Mouse (Mus musculus) hindbrain, embryonic 15.5 days (tissue): ENCODE results near the gene Uts2b. TPM values are rescaled to one million over a fixed set of nuclear protein-coding genes. Genes with fewer than 3 reads are reported as not detected.
"Not testable (repeated sequence)": the region's sequence is repeated elsewhere in the genome, so short reads cannot be mapped to it uniquely, and the experiment has no call there.

ENCODE experiments used
- ATAC-seq: fragments of 200-750 bp; cut with Nextera tagmentation; 2 replicates; pipeline ENCODE4 v1.8.0; 2017; ENCODE audit warnings: low read depth, moderate number of reproducible peaks, moderate TSS enrichment; ENCODE audit not compliant: low FRiP score
- H3K27ac ChIP-seq: fragments of 300-500 bp; sonication (generic); replicated peaks from 2 replicates; pipeline ENCODE4 v1.5.1; 2015; ENCODE audit warnings: mild to moderate bottlenecking, inconsistent platforms
- H3K27me3 ChIP-seq: fragments of 300-500 bp; sonication (generic); 2 replicates; pipeline ENCODE4 v1.6.1; 2015; ENCODE audit warnings: control low read depth, inconsistent platforms
- H3K36me3 ChIP-seq: fragments of 300-500 bp; sonication (generic); 2 replicates; pipeline ENCODE4 v1.6.1; 2015; ENCODE audit warnings: control low read depth, inconsistent platforms
- H3K4me1 ChIP-seq: fragments of 300-500 bp; sonication (generic); replicated peaks from 2 replicates; pipeline ENCODE4 v1.6.1; 2015; ENCODE audit warnings: control low read depth, inconsistent platforms
- H3K4me2 ChIP-seq: fragments of 300-500 bp; sonication (generic); 2 replicates; pipeline ENCODE4 v1.6.1; 2015; ENCODE audit warnings: moderate library complexity, mild to moderate bottlenecking, inconsistent platforms
- H3K4me3 ChIP-seq: fragments of 300-500 bp; sonication (generic); 2 replicates; pipeline ENCODE4 v1.5.1; 2015; ENCODE audit warnings: mild to moderate bottlenecking, inconsistent platforms
- H3K9ac ChIP-seq: fragments of 300-500 bp; sonication (generic); 2 replicates; pipeline ENCODE4 v1.6.1; 2015; ENCODE audit warnings: inconsistent platforms
- H3K9me3 ChIP-seq: fragments of 300-500 bp; sonication (generic); 2 replicates; pipeline ENCODE4 v1.6.1; 2016; ENCODE audit warnings: control low read depth, inconsistent platforms
- WGBS: fragments of 180-500 bp; shearing (Covaris S2); methylation state at CpG from one replicate; pipeline ENCODE4 v1.1.7; 2015; 5-methylcytosine and 5-hydroxymethylcytosine counted together
- polyA plus RNA-seq: library from polyadenylated mRNA; unstranded; fragments of >200 nt; fragmentation: Nextera tagmentation; extraction: Ambion mirVana; gene quantifications from 2 replicates; pipeline ENCODE4 v1.2.1, GENCODE M21; 2015

Uts2b gene
- polyA plus RNA-seq, 1 experiment from 2014 or later = 5.8 TPM

DNA sequence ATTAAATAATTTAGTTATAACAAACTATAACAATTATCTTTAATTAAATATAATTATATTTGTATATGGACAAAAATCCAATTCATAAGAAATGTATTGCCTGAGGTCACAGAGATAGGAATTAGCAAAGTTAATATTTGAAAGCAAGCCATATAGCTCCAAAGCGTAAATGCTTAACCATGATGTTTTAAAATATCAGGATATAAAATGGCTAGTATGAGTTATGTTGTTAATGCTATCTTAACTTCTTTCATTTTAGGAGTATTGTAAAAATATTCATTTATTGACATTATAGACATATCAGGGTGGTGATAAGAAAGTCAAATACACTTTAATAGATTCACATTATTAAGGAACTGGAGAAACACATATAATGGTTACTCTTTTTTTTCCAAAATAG, 10.0 kb downstream of the Uts2b start:
- Histone ChIP-seq H3K4me1 (no peaks in the 10 kb centered on the region), H3K4me3 (no peak overlapping the region), H3K9ac (no peak overlapping the region), H3K9me3 (no peaks in the 10 kb centered on the region), H3K27me3 (no peaks in the 10 kb centered on the region), H3K27ac (no peak overlapping the region), H3K4me2 (no peak overlapping the region), H3K36me3 (no peaks in the 10 kb centered on the region)
- 94% methylated on average over 1 of the region's 1 CpGs for WGBS
- no peak for ATAC-seq

DNA sequence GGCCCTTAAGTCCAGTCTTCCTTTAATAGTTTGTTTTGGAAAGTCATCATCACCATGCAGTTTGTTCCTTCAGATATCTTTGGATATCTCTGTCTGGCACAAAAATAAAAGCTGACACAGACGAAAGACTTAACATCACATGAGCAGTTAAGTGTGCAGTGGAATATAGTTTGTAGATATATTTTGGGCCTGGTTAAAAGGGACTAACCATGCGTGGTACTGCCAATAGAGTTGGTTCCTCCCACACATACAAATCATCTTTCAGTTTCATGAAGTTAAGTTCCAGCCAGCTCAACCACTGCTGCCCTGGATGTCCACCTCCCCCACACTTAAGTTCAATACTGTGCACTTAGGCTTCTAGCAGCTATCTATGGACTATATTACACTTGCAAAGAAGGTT, 15.6 kb downstream of the Uts2b start:
- no peaks in the 10 kb centered on the region for H3K9me3 ChIP-seq
- ATAC-seq = no peak
- no peaks in the 10 kb centered on the region for H3K4me1 ChIP-seq
- H3K27ac ChIP-seq = no peak overlapping the region
- WGBS = 87% methylated on average over 2 of the region's 2 CpGs
- H3K27me3 ChIP-seq = no peaks in the 10 kb centered on the region
- H3K4me3 ChIP-seq = no peak overlapping the region
- H3K4me2 ChIP-seq = no peak overlapping the region
- no peaks in the 10 kb centered on the region for H3K36me3 ChIP-seq
- no peak overlapping the region for H3K9ac ChIP-seq

DNA sequence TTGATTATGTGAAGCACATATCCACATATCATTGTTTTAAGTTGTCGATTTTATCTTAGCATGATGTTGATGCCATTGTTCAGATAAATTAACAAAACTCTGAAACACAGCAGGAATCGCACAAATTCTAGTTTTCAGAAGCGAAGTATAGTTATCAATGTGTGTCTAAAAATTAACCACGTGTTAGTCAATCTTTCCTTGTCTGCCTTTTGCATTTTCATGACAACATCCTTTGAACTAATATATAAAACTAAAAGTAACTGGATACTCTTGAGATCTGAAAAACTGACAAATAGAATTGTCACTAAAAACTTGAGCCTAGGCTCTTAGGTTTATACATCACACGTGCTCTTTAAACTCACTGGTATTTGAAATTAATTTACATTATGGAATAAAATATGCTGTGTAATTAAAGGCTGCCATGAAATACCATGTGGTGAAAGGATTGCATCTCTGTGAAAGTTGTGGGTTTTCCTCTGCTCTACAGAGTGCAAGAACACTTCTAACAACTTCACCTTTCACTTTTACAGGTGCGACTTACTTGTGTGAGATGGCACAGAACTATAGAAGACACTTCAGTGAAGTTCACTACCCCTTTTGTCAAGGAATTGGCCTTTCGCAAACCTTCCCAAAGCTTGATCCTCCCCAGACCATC, 20.0 kb downstream of the Uts2b start:
- Histone ChIP-seq H3K36me3 (no peaks in the 10 kb centered on the region), H3K4me3 (no peak overlapping the region), H3K9ac (no peak overlapping the region), H3K4me2 (no peak overlapping the region), H3K27me3 (no peaks in the 10 kb centered on the region), H3K4me1 (no peaks in the 10 kb centered on the region), H3K9me3 (no peaks in the 10 kb centered on the region), H3K27ac (no peak overlapping the region)
- WGBS = 90% methylated on average over 7 of the region's 7 CpGs
- ATAC-seq = no peak

DNA sequence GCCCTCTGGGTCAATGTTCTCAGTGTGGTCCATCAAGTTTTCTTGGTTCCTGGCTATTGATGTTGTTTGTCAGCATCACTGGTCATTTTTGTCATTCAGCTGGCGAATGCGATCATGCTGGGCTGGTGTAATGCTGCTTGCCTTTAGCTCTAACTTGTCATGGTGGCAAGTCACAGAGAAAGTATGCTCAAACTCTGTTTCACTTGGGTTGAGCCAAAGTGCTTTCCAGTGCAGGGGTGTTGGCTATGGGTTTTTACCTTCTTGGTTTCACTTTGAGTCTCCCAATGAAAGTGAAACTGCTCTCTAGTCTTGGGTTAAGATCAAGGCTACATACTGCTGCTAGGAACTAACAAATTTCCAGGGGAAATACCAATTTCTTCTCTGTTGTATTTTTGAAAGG, 20.8 kb downstream of the Uts2b start:
- H3K9ac ChIP-seq = no peak overlapping the region
- no peak overlapping the region for H3K4me2 ChIP-seq
- no peaks in the 10 kb centered on the region for H3K27me3 ChIP-seq
- 90% methylated on average over 2 of the region's 2 CpGs for WGBS
- H3K27ac ChIP-seq = no peak overlapping the region
- no peaks in the 10 kb centered on the region for H3K4me1 ChIP-seq
- H3K36me3 ChIP-seq = no peaks in the 10 kb centered on the region
- no peak overlapping the region for H3K4me3 ChIP-seq
- no peaks in the 10 kb centered on the region for H3K9me3 ChIP-seq
- no peak for ATAC-seq

DNA sequence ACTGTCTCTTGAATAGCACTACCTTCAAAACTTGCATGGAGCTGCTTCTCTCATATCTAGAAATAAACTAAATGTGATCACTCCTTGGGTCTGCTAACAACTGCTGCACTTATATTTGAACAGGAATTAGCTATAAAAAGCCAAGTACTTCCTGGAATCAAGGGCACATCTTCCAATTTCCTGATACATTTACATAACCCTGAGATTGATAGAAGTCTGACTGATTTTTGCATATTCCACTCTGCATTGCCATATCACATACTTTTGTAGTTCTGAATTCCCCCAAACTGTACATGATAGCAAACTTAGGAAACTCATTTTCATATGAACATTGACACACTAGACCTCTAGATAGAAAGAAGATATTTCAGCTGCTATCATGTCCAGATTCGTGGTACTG, 21.7 kb downstream of the Uts2b start:
- Histone ChIP-seq H3K27me3 (no peaks in the 10 kb centered on the region), H3K9me3 (no peaks in the 10 kb centered on the region), H3K27ac (no peak overlapping the region), H3K4me2 (no peak overlapping the region), H3K9ac (no peak overlapping the region), H3K4me1 (no peaks in the 10 kb centered on the region), H3K36me3 (no peaks in the 10 kb centered on the region), H3K4me3 (no peak overlapping the region)
- 80% methylated on average over 1 of the region's 1 CpGs for WGBS
- ATAC-seq = no peak

DNA sequence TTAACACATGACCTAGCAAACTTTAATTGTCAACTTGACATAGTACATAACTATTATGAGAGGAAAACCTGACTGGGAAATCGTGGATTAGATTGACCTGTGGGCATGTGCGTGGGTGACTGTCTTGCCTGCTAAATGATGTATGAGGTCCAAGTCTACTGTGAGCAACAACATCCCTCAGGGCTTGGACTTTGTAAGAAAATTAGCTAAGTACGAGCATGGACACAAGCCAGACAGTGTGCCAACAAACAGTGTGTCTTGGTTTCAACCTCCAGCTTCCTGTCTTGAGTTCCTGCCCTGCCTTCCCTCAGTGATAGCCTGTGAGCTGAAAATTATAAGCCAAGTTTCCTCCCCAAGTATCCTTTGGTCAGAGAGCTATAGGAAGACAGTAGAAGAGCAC, 22.5 kb downstream of the Uts2b start:
- H3K27me3 ChIP-seq = no peaks in the 10 kb centered on the region
- H3K4me2 ChIP-seq = no peak overlapping the region
- no peak overlapping the region for H3K9ac ChIP-seq
- 83% methylated on average over 3 of the region's 3 CpGs for WGBS
- no peak overlapping the region for H3K4me3 ChIP-seq
- ATAC-seq = no peak
- no peak overlapping the region for H3K27ac ChIP-seq
- H3K36me3 ChIP-seq = no peaks in the 10 kb centered on the region
- H3K9me3 ChIP-seq = no peaks in the 10 kb centered on the region
- no peaks in the 10 kb centered on the region for H3K4me1 ChIP-seq

DNA sequence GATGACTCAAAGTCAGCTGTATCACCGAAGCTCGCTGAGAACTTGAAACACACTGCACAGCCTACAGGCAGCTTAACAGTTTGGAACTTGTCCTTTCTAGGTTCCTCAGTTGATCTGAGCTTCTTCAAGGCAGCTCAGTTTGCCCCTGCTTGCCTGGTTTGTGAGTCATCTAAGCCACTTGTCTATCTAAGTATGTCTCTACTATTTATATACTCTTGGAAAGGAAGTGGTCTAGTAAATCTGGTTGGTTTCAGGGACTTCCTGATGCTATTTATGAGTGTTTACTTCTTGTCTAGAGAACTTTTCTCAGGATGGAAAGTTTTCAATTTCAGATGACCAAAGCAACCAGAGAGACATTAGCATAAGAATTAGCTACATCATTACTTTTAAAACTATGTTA, 43.6 kb downstream of the Uts2b start:
- no peaks in the 10 kb centered on the region for H3K4me1 ChIP-seq
- H3K9ac ChIP-seq = no peak overlapping the region
- no peak overlapping the region for H3K27ac ChIP-seq
- no peak overlapping the region for H3K4me2 ChIP-seq
- no peaks in the 10 kb centered on the region for H3K27me3 ChIP-seq
- H3K4me3 ChIP-seq = no peak overlapping the region
- WGBS = 97% methylated on average over 2 of the region's 2 CpGs
- H3K36me3 ChIP-seq = no peaks in the 10 kb centered on the region
- H3K9me3 ChIP-seq = no peaks in the 10 kb centered on the region
- ATAC-seq = no peak

DNA sequence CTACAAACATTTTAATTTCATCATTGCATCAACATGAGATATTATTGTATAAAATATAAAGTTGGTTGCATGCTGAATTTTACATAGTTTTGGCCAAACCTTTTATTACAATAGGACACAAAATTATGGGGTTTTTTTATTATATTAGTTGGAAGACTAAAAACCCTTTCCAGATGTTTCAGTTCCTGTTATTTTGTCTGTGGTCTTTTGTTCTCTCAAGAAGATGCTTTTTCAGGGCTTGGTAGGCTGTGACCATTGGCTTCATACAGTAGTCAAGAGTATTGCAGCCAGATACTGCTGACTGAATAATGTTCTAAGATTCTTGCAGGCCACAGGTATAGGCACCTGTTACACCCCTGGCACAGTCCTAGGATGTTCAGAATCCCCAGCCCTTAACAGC, 48.0 kb downstream of the Uts2b start:
- Histone ChIP-seq H3K4me1 (no peaks in the 10 kb centered on the region), H3K9ac (no peak overlapping the region), H3K4me3 (no peak overlapping the region), H3K36me3 (no peaks in the 10 kb centered on the region), H3K4me2 (no peak overlapping the region), H3K27me3 (no peaks in the 10 kb centered on the region), H3K9me3 (no peaks in the 10 kb centered on the region), H3K27ac (no peak overlapping the region)
- ATAC-seq = no peak

DNA sequence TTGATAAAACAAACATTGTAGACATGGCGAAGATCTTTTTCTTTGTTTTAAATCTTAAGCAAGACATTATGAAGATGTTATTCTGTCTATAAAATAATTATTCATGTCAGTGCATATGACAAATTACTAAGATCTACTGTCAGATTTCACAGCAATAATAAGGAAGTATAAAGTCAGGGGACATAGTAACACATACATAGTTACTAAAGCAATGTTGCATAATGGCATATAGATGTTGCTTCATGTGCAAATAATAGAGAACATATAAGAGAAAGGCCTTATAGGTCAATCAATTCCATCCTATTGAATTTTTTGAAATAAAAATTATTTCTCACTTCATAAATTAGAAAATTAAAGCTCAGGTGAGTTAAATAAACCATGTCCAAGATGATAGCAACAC, 50.9 kb downstream of the Uts2b start:
- Histone ChIP-seq H3K36me3 (no peaks in the 10 kb centered on the region), H3K27ac (no peak overlapping the region), H3K4me2 (no peak overlapping the region), H3K4me3 (no peak overlapping the region), H3K4me1 (no peaks in the 10 kb centered on the region), H3K9ac (no peak overlapping the region), H3K9me3 (no peaks in the 10 kb centered on the region), H3K27me3 (no peaks in the 10 kb centered on the region)
- ATAC-seq = no peak
- 89% methylated on average over 1 of the region's 1 CpGs for WGBS

DNA sequence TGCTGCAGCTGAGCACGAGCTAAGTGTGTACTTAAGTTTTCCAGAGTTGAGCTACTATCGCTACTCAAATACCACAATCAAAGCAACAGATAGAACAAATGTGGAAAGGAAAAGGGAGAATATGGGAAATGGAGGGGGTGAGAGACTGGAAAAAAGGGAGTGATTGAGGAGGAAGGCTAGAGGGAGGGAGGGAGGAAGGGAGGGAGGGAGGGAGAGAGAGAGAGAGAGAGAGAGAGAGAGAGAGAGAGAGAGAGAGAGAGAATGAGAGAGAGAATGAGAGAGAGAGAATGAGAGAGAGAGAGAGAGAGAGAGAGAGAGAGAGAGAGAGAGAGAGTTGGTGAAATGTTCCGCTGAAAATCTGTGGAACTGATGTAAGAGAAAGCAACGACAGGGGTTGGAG, 62.9 kb downstream of the Uts2b start, which contains the start of gene Ostn:
Gene Ostn (plus strand): TSS at position 301 of the 400 bp plus-strand sequence.
- H3K27me3 ChIP-seq, H3K27ac ChIP-seq, H3K4me1 ChIP-seq, H3K36me3 ChIP-seq, ATAC-seq, H3K4me2 ChIP-seq, H3K4me3 ChIP-seq, H3K9ac ChIP-seq, H3K9me3 ChIP-seq: not testable (repeated sequence)
- 74% methylated on average over 4 of the region's 4 CpGs for WGBS

Other genes starting within 250 kb of the Uts2b start
- gene Ostn, start 62.8 kb downstream of the Uts2b start, polyA plus RNA-seq = not detected in 2 replicates
- 39.2 and 47.3 TPM in 2 replicates for gene Ccdc50, start 18.6 kb upstream of the Uts2b start, polyA plus RNA-seq